Mouse (Mus musculus): ENCODE results near the gene Olfr49. TPM values are rescaled to one million over a fixed set of nuclear protein-coding genes. Genes with fewer than 3 reads are reported as not detected.

The Olfr49 gene
- polyA plus RNA-seq (2011; ENCODE audit: insufficient read length, low read depth, missing spikeins), result not detected in 2 replicates

DNA sequence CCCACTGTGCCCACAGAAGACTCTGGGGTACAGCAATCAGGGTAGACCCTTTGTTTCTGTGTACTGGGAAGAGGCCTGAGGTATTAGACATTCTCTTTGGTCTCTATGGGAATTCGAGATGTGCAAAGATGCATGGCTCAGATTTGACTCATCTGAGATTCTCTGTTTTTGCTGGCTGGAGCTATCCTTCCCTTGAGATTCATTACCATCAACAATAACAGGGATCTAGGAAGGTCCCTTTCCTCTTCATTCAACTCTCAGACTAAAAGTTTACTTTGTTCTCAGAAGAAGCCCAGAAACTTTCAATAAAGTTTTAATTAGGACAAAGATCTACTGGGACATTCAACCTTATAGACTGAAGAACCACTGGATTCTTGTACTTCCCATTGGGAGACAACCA lies at the start of gene Olfr49:
Gene Olfr49, minus strand, starts transcription at position 101 of the 400 bp plus-strand sequence.
- no peaks in the 10 kb centered on the region; the same call in 1 of the 2 replicates for H3K4me1 ChIP-seq (ENCODE audit: control insufficient read depth, insufficient read depth, low read length)
- no peak within 1 kb of the TSS for H3K4me3 ChIP-seq (ENCODE audit: insufficient read depth, low read length)
- TF ChIP-seq CTCF (IDR thresholded peaks at IDR 0.05; ENCODE audit: borderline replicate concordance, insufficient read depth, low read length) (no peak), POLR2A (IDR thresholded peaks at IDR 0.05; ENCODE audit: low read depth, low read length) (no peak)
- no peak within 1 kb of the TSS for H3K27ac ChIP-seq (ENCODE audit: insufficient read depth, low read length)

DNA sequence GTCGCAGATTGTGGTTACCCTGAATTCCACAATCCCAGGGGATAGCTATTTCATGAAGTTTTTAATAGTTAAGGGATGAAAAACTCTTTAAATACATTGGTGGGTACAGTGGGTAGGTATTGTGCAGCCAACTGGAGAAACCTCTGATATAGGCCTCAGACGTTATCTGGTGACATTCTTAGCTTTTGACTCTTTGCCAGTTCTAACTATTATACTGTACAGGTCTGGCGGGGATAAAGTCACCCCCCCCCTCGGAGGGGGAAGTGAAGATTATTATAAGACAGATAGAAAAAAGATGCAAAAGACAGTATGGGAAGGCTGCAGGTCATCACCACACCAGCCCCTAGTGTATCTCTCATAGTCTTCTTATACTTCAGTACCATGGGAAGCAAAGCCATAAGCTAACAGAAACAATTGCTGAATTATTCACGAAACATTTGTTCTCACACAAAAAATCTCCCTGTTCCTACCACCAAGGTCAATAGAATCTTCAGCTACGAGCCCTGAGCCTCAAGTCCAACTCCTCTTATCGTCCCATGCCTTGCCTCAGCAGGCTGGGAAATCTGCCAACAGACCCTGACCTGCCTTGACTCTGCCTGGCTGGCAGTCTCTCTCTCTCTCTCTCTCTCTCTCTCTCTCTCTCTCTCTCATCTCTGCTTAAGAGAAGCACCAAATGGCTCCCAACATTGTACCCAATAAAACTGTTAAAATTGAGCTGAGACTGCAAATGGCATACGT lies 48.9 kb upstream of the Olfr49 start:
- no peak overlapping the region for H3K4me3 ChIP-seq (ENCODE audit: insufficient read depth, low read length)
- no peak overlapping the region for H3K27ac ChIP-seq (ENCODE audit: insufficient read depth, low read length)
- TF ChIP-seq POLR2A (IDR thresholded peaks at IDR 0.05; ENCODE audit: low read depth, low read length) (no peak), CTCF (IDR thresholded peaks at IDR 0.05; ENCODE audit: borderline replicate concordance, insufficient read depth, low read length) (no peak)
- no peaks in the 10 kb centered on the region for H3K4me1 ChIP-seq (ENCODE audit: control insufficient read depth, insufficient read depth, low read length)

DNA sequence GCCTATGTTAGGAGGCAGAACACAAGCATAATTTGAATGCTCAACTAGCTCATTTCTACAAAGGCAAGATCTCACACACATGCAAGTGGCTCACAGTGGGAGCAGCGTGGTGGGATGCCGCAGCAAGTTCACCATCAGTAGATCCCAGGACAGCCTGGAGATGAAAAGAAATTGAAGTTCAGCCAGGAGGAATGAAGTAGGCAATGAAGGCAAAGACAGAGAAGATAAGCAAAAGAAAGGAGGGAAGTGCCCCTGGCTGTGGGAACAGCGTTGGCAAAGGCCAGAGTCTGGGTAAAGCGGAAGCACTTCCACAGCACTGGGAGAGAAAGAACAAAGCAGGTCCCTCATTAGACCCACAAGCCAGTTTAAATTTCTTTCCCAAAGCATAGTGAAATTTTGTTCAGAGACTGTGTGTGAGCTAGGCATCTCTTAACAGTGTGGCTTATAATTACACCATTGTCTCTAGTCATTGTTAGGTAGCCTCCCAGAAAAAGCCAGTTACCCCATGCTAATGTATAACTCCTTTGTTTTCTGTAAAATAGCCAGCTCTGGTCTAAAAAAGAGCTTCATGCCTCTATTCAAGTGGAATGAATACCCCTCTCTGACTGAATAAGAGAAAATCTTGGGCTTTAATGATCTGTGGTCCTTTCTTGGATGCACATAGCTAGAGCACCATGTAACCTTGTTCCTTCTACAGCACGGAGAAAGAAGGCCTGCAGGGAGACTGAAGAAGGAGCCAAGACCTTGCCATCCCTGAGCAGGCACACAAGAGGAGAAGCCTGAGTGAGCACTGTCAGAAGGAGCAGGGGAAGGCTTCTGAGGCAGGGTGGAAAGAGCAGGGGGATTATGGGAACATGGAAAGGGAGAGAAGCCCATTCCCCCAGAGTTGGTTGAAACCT lies 47.7 kb upstream of the Olfr49 start:
- no peak for TF ChIP-seq POLR2A (IDR thresholded peaks at IDR 0.05; ENCODE audit: low read depth, low read length)
- TF ChIP-seq CTCF (IDR thresholded peaks at IDR 0.05; ENCODE audit: borderline replicate concordance, insufficient read depth, low read length), result no peak
- Histone ChIP-seq H3K4me3 (ENCODE audit: insufficient read depth, low read length) (no peak overlapping the region), H3K27ac (ENCODE audit: insufficient read depth, low read length) (no peak overlapping the region), H3K4me1 (ENCODE audit: control insufficient read depth, insufficient read depth, low read length) (no peaks in the 10 kb centered on the region)

DNA sequence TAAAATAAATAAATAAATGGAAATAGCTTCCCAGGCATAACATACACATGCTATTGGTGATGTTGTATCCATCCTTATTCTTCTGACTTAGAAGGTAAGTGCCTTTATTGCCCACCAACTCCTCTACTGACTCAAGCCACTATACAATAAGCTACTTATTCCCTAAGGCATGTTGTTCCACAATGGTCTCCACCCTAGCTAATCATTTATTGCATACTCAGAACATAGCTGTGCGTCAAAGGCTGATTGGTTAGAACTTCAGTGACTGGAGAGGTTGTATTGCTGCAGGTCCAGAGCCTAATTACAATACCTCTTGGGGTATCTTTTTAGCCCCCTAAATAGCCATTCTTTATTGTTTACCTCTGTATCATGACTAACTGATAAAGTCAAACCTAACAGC lies 46.4 kb upstream of the Olfr49 start:
- Histone ChIP-seq H3K27ac (ENCODE audit: insufficient read depth, low read length) (no peak overlapping the region), H3K4me1 (ENCODE audit: control insufficient read depth, insufficient read depth, low read length) (no peaks in the 10 kb centered on the region), H3K4me3 (ENCODE audit: insufficient read depth, low read length) (no peak overlapping the region)
- TF ChIP-seq CTCF (IDR thresholded peaks at IDR 0.05; ENCODE audit: borderline replicate concordance, insufficient read depth, low read length) (no peak), POLR2A (IDR thresholded peaks at IDR 0.05; ENCODE audit: low read depth, low read length) (no peak)

DNA sequence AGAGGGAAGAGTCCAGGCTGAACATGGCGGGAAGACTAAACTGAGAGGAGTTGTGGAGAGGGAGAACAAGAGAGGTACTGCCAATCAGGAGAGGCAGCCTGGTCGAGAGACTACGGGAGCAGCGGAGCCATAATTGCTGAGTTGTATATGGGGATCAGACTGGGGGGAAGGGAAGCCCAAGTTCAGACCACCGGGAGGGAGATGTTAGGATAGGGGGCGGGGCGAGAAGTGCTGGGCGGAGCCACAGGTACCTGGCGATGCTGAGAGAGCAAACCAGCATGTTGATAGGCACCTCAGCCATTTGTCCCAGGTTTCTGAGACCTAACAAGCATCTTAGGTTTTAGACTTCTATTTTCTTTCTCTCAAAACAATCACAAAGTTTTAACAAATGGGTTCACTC lies 44.5 kb upstream of the Olfr49 start:
- no peak overlapping the region for H3K27ac ChIP-seq (ENCODE audit: insufficient read depth, low read length)
- H3K4me1 ChIP-seq (ENCODE audit: control insufficient read depth, insufficient read depth, low read length), result no peaks in the 10 kb centered on the region
- TF ChIP-seq CTCF (IDR thresholded peaks at IDR 0.05; ENCODE audit: borderline replicate concordance, insufficient read depth, low read length) (no peak), POLR2A (IDR thresholded peaks at IDR 0.05; ENCODE audit: low read depth, low read length) (no peak)
- H3K4me3 ChIP-seq (ENCODE audit: insufficient read depth, low read length), result no peak overlapping the region

DNA sequence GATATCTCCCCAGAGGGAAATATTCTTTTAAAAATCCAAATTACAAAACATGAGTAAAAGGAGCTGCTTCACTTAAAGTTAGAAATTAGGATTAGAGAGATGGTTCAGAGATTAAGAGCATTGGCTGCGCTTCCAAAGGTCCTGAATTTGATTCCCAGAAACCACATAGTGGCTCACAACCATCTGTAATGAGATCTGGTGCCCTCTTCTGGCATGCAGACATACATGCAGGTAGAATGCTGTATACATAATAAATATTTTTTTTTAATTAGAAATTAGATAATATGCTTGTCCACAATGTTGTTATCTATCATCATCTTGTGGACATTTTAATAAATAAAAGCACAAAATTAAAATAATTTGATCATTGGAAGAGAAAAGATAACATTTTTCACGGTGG lies 43.8 kb upstream of the Olfr49 start:
- Histone ChIP-seq H3K27ac (ENCODE audit: insufficient read depth, low read length) (no peak overlapping the region), H3K4me1 (ENCODE audit: control insufficient read depth, insufficient read depth, low read length) (no peaks in the 10 kb centered on the region), H3K4me3 (ENCODE audit: insufficient read depth, low read length) (no peak overlapping the region)
- TF ChIP-seq POLR2A (IDR thresholded peaks at IDR 0.05; ENCODE audit: low read depth, low read length), result no peak
- TF ChIP-seq CTCF (IDR thresholded peaks at IDR 0.05; ENCODE audit: borderline replicate concordance, insufficient read depth, low read length), result no peak

DNA sequence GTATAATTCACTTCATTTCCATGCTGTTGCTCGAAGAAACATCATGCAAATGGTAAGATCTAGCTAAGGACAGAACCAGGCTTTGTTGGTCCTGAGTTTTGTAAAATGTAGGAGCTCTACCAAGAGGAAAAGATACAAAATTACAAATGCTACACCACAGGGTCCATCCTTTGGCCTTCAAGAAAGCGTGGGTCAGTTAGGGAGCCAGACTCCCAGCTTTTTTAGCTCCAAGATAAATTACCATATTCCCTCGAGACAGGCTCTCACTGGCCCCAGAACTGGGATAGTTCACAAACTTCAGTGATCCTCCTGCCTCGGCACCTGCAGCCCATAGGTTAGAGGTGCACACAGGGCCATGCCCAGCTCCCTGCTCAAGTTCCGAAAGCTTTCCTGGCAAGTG lies 39.7 kb upstream of the Olfr49 start:
- TF ChIP-seq POLR2A (IDR thresholded peaks at IDR 0.05; ENCODE audit: low read depth, low read length), result no peak
- no peak for TF ChIP-seq CTCF (IDR thresholded peaks at IDR 0.05; ENCODE audit: borderline replicate concordance, insufficient read depth, low read length)
- Histone ChIP-seq H3K27ac (ENCODE audit: insufficient read depth, low read length) (no peak overlapping the region), H3K4me1 (ENCODE audit: control insufficient read depth, insufficient read depth, low read length) (no peaks in the 10 kb centered on the region), H3K4me3 (ENCODE audit: insufficient read depth, low read length) (no peak overlapping the region)

DNA sequence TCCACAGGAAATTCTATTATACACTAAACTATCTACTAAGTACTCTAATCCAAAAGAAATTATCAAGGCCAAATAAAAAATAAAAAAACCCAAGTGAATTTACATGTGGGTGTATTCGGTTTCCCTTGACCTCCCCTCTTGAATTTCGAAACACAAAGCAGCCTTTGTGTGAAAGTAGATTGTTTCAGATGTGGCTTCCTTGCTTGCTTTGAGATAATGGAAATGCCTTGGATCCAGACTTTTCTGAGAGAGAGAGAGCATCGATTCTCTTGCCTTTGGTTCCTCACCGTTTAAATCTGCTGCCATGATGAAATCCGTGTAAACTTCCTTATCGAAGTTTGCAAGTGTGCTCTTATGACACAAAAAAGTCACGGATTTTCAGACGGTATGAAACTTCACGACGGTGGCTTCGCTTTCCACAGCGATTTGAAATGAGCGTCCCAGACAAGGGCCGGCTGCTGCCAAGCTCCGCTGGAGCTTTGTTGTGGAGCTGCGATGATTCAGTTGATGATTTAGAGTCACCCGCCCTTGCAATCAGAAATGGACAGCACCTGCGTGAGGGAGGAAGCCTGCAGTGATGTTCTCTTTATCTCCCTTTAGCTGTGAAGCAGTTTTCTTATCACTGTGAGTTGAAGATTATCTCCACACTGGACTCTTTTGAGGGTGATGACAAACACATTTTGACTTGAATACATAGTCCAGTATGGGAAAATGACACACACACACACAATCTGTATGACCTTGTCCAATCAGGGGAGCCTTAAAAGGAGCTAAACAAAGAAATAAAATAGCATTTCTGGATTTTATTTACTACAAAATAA lies 37.0 kb upstream of the Olfr49 start:
- Histone ChIP-seq H3K4me1 (ENCODE audit: control insufficient read depth, insufficient read depth, low read length) (no peaks in the 10 kb centered on the region), H3K4me3 (ENCODE audit: insufficient read depth, low read length) (no peak overlapping the region), H3K27ac (ENCODE audit: insufficient read depth, low read length) (no peak overlapping the region)
- no peak for TF ChIP-seq CTCF (IDR thresholded peaks at IDR 0.05; ENCODE audit: borderline replicate concordance, insufficient read depth, low read length)
- TF ChIP-seq POLR2A (IDR thresholded peaks at IDR 0.05; ENCODE audit: low read depth, low read length), result no peak

DNA sequence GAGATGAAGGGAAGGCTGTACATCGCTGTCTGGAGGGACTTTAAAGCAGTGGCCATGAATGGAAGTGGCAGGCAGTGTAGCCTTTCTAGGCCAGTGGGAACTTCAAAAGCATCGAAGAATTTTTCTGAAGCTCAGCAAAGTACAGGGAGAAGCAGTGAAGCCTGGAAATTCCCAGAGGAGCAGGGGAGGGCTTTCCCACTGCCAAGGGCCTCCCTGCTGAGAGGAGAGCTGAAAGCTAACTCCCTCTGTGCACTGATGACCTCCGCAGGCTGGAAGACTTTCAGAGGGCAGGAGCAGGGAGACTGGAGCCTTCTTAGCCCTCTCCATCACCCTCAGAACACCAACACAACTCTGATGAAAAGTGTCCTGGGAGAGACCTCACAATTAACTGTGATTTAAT lies 27.0 kb upstream of the Olfr49 start:
- H3K27ac ChIP-seq (ENCODE audit: insufficient read depth, low read length), result no peak overlapping the region
- TF ChIP-seq POLR2A (IDR thresholded peaks at IDR 0.05; ENCODE audit: low read depth, low read length) (no peak), CTCF (IDR thresholded peaks at IDR 0.05; ENCODE audit: borderline replicate concordance, insufficient read depth, low read length) (no peak)
- H3K4me1 ChIP-seq (ENCODE audit: control insufficient read depth, insufficient read depth, low read length), result no peaks in the 10 kb centered on the region
- H3K4me3 ChIP-seq (ENCODE audit: insufficient read depth, low read length), result no peak overlapping the region
